Mouse (Mus musculus) lung, postnatal 4 days (tissue): ENCODE results near the gene Tapbp.

ENCODE experiments used
- DNase-seq, 2 experiments: peaks; one replicate each; pipeline ENCODE4 v3.0.0; 2021

Tapbp gene

DNA sequence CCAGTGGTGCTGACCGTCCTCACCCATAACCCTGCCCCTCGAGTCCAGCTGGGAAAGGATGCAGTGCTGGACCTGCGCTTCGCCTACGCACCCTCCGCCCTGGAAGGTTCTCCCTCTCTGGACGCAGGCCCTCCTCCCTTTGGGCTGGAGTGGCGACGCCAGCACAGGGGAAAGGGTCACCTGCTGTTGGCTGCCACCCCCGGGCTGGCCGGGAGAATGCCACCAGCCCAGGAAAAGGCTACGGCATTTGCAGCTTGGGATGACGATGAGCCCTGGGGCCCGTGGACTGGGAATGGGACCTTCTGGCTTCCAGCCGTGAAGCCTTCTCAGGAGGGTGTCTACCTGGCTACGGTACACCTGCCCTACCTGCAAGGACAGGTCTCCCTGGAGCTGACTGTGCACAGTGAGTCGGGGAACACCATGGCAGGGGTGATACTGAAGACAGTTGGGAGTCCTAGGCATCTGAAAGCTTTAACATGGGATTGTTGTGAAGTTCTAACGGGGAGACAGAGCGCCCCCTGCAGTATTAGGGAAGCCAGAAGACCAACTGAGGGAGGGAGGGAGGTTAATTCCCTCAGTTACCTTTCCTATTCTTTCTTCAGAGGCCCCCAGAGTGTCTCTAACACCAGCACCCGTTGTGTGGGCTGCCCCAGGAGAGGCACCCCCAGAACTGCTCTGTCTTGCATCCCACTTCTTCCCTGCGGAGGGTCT, 9.9 kb downstream of the Tapbp start:
- no peak for DNase-seq

DNA sequence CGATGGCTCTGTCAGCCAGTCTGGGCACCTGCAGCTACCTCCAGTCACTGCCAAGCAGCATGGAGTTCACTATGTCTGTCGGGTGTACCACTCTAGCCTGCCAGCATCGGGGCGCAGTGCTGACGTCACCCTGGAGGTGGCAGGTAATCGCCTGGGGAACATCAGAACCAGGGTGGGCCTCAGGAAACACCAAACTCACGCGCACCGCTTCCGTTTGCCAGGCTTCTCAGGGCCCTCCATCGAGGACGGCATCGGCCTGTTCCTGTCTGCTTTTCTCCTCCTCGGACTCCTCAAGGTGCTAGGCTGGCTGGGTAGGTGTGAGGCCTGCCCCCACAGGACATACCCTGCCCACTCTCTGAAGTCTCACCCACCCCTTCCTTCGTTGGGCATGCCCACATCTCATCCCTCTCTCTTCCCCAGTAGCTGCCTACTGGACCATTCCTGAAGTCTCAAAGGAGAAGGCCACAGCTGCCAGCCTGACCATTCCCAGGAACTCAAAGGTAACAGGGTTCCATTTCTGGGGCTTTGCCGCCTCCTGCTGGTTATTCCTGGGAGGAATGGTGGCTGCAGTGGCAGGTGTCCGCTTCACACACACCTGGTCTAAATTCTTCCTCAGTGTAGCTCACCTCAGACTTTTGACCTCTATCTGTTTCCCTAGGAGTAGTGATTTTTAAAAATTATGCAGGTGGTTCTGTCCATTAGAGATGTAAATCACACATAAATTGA, 10.7 kb downstream of the Tapbp start:
- peak in 1 of 2 experiments; percentile 51 for DNase-seq

DNA sequence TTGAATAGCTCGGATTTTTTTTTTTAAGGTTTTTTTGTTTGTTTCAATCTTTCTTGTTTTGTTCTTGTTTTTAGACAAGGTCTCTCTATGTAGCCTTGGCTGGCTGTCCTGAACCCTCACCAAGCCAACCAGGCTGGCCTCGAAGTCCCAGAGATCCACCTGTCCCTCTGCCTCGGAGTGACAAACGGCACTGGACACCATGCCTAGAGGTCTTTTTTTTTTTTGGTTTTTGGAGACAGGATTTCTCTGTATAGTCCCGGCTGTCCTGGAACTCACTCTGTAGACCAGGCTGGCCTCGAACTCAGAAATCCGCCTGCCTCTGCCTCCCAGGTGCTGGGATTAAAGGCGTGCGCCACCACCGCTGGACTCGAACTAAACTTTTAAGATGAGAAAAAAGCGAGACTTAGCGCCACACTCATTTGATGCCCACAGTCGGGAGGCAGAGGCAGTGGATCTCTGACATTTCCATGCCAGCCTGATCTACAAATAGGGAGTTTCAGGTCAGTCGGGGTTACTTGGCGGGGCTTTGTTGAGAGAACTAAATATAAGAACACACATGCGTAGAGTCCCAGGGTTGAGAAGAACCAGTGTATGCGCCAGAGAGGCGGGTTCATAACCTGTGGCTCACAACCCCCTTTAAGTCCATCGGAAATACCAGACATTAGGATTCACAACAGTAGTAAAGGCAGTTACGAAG, 12.7 kb downstream of the Tapbp start:
- DNase-seq = peak in 1 of 2 experiments; percentile 16

DNA sequence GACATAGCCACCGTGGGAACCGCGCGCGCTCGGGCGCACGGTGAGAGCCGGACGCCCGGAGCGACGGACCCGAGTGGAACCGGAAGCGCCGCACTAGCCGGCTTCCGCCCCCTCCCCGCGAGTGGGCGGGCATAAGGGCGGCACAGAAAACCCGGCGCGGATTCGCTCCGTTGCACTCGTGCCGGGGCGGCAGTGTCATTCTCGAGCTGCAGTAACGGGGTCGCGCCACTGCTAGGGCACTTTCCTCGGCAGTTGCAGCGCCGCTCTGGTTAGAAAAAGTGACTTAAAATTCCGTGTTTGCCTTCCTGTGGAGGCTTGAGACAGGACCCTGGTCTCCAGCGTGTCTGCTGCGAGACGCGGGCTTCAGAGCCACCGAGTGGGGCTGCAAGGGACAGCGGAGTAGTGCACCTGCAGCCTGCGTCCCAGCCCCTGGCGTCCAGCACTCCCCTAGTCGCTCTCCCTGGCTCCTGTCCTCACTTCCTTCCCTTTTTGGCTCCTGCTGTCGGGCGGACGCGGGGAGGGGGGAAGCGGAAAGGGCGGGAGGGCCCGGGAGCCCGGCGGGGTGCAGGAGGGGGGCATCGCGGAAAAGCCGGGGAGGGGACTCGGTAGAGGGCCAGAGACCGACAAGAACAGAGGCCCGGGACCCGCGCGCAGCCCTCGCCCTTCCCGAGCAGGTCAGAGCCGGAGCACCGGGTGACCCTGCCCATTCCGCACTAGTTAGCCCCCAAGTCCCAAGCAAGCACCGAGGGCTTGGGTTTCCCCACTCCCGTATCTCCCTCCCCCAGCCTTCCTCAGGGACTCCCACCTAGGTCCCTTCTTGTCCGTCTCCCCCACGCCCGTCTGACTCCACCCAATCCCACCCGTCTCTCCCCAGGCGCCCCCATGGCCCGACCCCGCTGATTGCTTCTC, 13.9 kb downstream of the Tapbp start, which contains the start of gene Rgl2:
TSS of gene Rgl2 (plus strand) at position 173 of the 909 bp plus-strand sequence.
- peak; percentile 96 to 97 for DNase-seq

DNA sequence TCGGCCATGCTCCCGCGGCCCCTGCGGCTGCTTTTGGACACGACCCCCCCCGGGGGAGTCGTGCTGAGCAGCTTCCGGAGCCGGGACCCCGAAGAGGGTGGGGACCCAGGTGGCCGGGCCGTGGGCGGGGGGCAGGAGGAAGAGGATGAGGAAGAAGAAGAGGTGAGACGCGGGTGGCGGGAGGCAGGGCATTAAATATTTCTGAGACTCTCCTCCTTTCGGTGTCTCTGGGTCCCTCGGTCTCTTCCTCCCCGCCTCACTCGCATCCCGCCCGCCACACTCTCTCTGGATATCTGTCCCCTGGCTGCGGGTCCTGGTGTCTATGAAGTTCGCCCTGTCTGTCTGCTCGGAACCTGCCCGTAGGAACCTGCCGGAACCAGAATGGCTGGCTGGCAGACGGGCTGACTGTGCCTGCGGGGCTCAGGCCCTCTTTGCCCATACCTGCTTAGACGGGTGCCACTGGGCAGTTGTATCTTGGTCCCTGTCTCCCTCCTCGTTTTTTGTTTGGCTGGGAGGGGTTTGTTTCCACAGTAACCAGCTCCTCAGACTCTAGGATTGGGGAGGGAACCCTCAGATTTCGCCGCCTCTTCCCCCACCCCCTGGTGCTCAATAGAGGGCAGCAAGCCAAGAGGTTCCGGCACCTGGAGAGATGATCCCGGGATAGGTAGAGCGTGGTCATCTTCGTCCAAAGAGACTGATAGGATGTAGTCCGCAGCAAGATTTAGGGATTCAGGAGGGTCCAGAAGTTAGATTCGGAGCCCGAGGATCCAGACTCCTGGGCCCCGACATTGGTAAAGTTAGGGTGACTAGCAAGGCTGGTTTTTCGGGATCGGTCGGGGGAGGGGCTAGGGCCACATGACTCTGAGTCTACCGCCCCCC, 14.8 kb downstream of the Tapbp start:
- peak; percentile 67 to 74 for DNase-seq

DNA sequence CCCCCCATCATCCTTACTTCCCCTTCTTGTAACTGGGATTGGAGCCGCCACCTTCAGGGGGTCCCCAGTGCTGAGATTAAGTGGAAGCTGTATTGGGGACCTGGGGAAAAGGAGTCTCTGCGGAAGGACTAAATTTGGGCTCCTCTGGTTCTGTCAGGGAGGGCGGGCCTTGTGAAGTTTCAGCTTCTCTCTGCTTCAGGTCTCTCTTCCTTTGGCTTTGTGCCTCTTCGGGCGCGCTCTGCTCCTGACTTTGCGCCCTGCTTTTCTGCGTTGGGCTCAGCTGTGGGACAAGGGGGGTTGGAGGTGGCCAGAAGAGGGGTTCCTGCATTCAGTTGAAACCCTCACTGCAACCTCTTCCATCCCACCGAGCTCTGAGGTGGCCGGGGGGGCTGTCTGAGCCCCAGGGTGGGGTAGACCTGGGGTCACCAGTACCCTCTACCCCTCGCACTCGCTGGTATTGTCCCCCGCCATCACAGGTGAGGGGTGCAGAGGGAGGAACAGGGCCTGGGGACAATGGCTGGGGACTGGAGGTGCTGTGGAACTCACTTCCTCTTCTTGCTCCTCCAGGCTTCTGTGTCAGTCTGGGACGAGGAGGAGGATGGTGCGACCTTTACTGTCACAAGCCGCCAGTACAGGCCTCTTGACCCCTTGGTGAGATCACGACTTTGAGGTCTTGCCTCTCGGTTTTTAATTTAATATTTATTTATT, 15.6 kb downstream of the Tapbp start:
- DNase-seq = no peak

DNA sequence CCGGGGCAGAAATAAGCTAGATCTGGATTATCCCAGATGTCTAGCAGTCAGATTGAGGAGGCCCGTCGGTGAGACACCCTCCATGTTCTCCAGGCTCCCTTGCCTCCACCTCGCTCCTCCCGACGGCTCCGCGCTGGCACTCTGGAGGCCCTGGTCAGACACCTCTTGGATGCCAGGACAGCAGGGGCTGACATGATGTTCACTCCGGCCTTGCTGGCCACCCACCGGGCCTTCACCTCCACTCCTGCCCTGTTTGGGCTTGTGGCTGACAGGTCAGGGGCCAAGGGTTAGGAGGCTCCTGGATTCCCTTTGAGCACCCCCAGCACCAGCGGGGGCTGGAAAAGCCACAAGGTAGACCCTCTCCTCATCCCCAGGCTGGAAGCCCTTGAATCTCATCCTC, 16.2 kb downstream of the Tapbp start:
- no peak for DNase-seq

DNA sequence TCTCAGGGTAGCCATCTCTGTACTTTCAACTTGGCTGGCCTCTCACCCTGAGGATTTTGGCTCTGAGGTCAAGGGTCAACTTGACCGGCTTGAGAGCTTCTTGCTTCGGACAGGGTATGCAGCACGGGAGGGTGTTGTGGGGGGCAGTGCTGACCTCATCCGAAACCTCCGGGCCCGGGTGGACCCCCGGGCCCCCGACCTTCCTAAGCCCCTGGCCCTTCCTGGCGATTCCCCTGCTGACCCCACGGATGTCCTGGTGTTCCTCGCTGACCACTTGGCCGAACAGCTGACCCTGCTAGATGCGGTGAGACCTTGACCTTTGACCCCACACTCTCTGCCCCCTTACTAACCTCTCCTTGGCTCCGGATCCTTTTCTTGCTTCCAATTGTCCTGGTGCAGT, 16.7 kb downstream of the Tapbp start:
- DNase-seq = no peak

DNA sequence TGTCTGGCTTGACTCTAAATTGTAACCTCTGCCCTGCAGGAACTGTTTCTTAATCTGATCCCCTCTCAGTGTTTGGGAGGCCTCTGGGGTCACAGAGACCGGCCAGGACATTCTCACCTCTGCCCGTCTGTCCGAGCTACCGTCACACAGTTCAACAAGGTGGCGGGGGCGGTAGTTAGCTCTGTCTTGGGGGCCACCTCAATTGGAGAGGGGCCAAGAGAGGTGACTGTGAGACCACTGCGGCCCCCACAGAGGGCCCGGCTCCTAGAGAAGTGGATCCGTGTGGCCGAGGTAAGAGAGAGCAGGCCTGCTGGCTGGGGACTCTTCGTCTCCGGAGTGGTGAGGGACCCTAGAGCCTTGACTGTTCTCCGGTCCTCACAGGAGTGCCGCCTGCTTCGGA, 17.3 kb downstream of the Tapbp start:
- no peak for DNase-seq

DNA sequence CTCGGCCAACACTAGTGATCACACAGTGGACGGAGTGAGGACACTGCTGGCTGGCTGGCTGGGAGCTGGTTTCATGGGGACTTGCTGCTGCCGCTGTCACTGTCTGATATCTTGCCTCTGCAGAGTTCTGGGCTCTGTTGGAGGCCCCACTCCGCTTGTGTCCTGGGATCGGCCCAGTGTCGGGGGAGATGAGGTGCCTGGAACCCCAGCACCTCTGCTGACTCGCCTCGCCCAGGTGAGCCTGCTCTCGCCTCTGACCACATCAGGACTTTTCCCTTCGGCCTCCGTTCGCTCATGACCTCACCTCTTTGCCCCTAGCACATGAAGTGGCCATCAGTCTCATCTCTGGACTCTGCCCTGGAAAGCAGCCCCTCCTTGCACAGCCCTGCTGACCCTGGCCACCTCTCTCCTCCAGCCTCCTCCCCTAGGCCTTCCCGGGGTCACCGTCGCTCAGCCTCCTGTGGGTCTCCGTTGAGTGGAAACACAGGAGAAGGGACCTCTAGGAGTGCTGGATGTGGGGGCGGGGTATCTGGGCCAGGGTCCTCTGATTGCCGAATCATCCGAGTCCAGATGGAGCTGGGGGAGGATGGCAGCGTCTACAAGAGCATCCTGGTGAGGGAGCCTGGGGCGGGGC, 19.8 kb downstream of the Tapbp start:
- no peak for DNase-seq

DNA sequence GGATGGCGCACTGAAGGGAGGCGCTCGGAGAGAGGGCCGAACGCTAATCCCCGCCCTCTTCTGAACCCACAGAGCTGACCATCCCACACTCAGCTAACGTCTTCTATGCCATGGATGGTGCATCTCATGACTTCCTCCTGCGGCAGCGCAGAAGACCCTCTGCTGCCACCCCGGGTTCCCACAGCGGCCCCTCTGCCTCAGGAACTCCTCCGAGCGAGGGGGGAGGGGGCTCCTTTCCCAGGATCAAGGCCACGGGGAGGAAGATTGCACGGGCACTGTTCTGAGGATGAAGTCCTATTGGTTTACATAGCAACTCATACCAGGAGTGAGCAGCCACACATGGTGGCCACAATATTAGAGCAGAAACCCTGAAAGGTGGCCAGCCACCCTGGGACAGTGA, 21.3 kb downstream of the Tapbp start:
- DNase-seq = no peak

DNA sequence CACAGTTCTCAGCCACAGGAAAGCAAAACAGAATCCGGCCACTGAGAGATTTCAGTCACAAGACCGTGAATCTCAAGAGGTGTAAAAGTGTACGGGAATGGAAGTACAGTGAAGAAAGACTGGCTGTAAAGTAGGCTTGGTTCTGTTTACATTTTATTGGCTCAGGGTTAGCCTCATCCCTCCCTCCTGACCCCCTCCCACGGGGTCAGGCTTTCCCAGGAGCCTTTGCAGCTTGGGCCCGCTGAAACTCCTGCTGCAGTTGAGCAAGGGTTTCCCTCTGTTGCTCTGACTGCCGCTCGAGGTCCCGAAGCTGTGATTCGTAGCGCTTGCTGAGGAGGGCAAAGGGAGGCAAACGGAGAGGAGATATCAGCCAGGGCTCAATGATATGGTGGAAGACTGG, 23.1 kb downstream of the Tapbp start:
- DNase-seq = no peak

DNA sequence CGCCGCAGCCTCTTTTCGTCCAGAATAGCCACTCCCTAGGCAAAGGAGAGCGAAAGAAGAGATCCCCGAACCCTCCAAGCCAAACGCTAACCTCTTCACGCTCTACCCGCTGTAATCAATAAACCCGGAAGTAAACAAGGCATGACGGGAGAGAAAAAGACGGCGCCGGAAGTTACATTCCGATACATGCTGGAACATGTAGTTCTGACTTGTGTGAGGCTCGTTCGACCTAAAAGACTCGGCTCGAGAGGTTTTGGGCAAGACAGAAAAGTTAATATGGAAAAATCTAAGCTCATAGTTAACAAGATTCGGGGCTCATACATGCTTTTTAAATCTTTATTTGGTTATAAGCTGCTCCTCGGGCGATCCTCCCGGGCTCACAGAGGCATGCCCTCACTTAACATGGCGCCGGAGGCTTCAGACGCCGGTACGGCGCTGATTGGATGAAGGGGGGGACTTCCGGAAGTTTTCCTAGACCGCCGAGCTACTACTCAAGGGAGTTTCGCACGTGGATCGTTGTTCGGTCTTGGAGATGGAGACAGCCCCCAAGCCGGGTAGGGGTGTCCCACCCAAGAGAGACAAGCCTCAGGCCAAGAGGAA, 24.6 kb downstream of the Tapbp start, which contains the start of the genes Pfdn6 and Wdr46:
TSS of gene Pfdn6 (minus strand) at position 138 of the 600 bp plus-strand sequence.
TSS of gene Wdr46 (plus strand) at position 455 of the 600 bp plus-strand sequence.
- peak; percentile 86 to 90 for DNase-seq

DNA sequence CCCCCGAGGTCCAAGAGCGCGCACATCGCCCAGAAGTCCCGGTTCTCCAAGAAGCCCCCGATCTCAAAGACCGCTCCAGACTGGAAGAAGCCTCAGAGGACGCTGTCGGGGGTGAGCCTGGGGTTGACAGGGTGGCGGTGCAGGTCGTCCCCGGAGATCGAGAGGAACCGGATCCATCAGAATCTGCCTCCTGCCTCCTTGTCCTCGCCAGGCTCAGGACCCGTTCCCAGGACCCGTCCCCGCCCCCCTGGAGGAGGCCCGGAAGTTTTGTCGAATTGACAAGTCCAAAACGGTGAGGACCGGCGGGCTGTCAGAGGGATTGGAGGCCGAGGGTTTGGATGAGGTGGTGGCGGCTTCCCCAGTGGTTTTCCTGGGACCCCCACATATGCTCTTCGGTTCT, 25.3 kb downstream of the Tapbp start:
- DNase-seq = no peak

DNA sequence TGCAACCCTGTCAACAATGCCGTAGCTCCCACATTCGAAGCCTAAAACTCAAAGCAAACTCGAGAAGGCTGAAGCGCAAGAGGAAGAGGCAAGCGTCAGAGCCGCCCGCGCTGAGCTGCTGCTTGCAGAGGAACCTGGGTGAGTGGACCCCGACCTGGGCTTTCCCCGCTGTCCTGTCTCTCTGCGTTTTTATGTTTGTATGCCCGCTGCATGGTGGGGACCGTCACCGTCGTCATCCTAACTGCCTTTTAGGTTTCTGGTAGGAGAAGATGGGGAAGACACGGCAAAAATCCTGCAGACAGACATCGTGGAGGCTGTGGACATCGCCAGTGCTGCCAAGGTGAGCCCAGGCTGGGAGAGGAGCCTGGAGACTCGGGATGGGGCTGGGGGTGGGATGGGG, 25.7 kb downstream of the Tapbp start:
- DNase-seq = no peak

DNA sequence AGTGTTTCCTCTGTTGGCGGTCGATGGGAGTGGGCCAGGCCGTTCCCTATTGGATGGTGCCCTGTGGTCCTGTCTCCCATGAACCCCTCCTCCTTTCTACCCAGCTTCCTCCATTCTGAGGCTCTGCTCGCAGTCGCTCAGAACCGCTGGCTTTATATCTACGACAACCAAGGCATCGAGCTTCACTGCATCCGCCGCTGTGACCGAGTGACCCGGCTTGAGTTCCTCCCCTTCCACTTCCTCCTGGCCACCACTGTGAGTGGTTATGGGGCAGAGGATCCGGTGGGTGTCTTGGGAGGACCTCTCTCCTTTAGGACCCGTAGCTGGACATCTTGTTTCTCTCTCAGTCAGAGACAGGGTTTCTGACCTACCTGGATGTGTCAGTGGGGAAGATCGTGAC, 27.8 kb downstream of the Tapbp start:
- no peak for DNase-seq

DNA sequence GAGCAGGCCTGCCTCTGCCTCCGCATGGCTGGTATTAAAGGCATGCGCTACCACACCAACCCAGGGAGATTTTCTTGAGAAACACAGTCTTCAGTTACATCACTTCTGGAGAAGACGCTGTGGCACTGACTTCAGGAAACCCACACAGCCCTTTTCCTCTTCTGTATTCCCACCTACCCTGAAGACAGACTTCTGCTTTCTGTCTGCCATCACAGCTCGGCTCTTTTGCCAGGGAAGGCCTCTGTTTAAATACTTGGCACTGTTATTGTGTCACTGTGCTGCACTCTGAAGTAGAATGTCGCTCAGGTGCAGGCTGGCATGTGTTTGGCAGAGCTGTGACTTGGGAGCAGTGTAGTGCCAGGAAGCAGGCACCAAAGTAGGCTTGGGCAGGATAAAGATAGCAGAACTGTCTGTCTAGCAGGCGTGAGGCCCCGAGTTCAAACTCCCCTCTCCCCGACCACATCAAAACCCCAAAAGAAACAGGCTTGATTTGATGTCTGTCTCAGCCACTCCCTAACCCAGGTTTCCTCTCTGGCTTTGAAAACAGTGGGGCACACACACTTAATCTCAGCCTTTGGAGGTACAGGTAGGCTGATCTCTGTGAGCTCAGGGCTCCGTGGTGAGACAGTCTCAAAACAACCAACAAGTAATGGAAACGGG, 31.9 kb downstream of the Tapbp start:
- DNase-seq = peak in 1 of 2 experiments; percentile 17

DNA sequence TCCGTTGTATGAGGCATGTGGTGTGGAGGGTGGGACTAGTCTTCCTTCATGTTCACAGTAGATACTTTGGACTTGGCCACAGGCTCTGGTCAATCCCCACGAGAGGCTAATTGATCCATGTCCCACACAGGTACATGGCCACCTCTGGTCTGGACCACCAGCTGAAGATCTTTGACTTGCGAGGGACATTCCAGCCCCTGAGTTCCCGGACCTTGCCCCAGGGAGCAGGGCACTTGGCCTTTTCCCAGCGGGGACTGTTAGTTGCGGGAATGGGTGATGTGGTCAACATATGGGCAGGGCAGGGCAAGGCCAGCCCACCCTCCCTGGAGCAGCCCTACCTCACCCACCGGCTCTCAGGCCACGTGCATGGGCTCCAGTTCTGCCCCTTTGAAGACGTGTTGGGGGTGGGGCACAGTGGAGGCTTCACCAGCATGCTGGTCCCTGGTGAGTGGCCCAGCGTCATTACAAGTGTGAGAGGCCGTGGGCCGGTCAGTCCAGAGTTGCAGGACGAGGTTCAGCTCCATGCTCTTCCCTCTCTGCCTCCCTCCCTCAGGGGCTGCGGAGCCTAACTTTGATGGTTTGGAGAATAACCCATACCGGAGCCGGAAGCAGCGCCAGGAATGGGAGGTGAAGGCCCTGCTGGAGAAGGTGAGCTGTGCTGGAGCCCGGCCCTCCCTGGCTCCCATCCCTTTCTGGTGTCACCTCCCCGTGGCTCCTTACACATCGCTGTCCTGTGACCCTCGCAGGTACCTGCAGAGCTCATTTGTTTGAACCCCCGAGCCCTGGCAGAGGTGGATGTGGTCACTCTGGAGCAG, 32.6 kb downstream of the Tapbp start:
- no peak for DNase-seq
